Mouse (Mus musculus): ENCODE data around the gene Me1. TPM values are rescaled to one million over a fixed set of nuclear protein-coding genes. Genes with fewer than 3 reads are reported as not detected.

Me1 gene
- polyA plus RNA-seq, 1 experiment from 2014 or later: 33.3 TPM

GRCm38 (mm10) chr9:86638771-86639170, 57.0 kb downstream of the Me1 start:
- no peak overlapping the region for H3K9ac ChIP-seq (ENCODE audit: low read length)
- no peak overlapping the region for H3K4me3 ChIP-seq (ENCODE audit: control insufficient read depth in 1 of 2, insufficient read depth in 1 of 2, low read depth in 1 of 2, low read length in 2 of 2)
- WGBS: 73% methylated on average over 6 of the region's 6 CpGs
- no peak overlapping the region for H3K4me2 ChIP-seq (ENCODE audit: low read length)
- H3K36me3 ChIP-seq (ENCODE audit: control insufficient read depth, insufficient read depth, low read length): no peaks in the 10 kb centered on the region
- H3K9me3 ChIP-seq (ENCODE audit: control insufficient read depth, low read length): no peaks in the 10 kb centered on the region
- no peak for ATAC-seq (ENCODE audit: insufficient number of reproducible peaks, insufficient read depth, low FRiP score, low read depth)
- peaks cover 2 to 6% of the 10 kb centered on the region in 2 experiments; a peak in 3 of 4 replicates for H3K4me1 ChIP-seq (ENCODE audit: control insufficient read depth in 2 of 2, insufficient read depth in 2 of 2, low read length in 2 of 2)
- H3K27ac ChIP-seq (replicated peaks in 1 of 2; ENCODE audit: control insufficient read depth in 1 of 2, insufficient read depth in 1 of 2, low read depth in 2 of 2, low read length in 2 of 2): no peak overlapping the region; a peak in 1 of 4 replicates
- no peaks in the 10 kb centered on the region for H3K27me3 ChIP-seq (ENCODE audit: control insufficient read depth, insufficient read depth, low read length)

GRCm38 (mm10) chr9:86631153-86631552, 64.6 kb downstream of the Me1 start:
- Histone ChIP-seq H3K9ac (ENCODE audit: low read length) (no peak overlapping the region), H3K27me3 (ENCODE audit: control insufficient read depth, insufficient read depth, low read length) (no peaks in the 10 kb centered on the region), H3K9me3 (ENCODE audit: control insufficient read depth, low read length) (no peaks in the 10 kb centered on the region), H3K4me2 (ENCODE audit: low read length) (peak overlapping the region; percentile 46), H3K36me3 (ENCODE audit: control insufficient read depth, insufficient read depth, low read length) (no peaks in the 10 kb centered on the region), H3K27ac (replicated peaks in 1 of 2; ENCODE audit: control insufficient read depth in 1 of 2, insufficient read depth in 1 of 2, low read depth in 2 of 2, low read length in 2 of 2) (peak overlapping the region; percentile 38 to 49; a peak in 1 of 4 replicates), H3K4me3 (ENCODE audit: control insufficient read depth in 1 of 2, insufficient read depth in 1 of 2, low read depth in 1 of 2, low read length in 2 of 2) (no peak overlapping the region), H3K4me1 (ENCODE audit: control insufficient read depth in 2 of 2, insufficient read depth in 2 of 2, low read length in 2 of 2) (peaks cover 4 to 23% of the 10 kb centered on the region in 2 experiments)
- ATAC-seq (ENCODE audit: insufficient number of reproducible peaks, insufficient read depth, low FRiP score, low read depth): no peak
- WGBS: 60% methylated on average over 7 of the region's 7 CpGs

GRCm38 (mm10) chr9:86630352-86630931, 65.3 kb downstream of the Me1 start:
- H3K9ac ChIP-seq (ENCODE audit: low read length): no peak overlapping the region; the same call in 1 of the 2 replicates
- peak overlapping the region; percentile 18; the same call in 1 of the 2 replicates for H3K4me2 ChIP-seq (ENCODE audit: low read length)
- 48% methylated on average over 5 of the region's 5 CpGs for WGBS
- no peaks in the 10 kb centered on the region for H3K36me3 ChIP-seq (ENCODE audit: control insufficient read depth, insufficient read depth, low read length)
- H3K27me3 ChIP-seq (ENCODE audit: control insufficient read depth, insufficient read depth, low read length): no peaks in the 10 kb centered on the region
- no peaks in the 10 kb centered on the region for H3K9me3 ChIP-seq (ENCODE audit: control insufficient read depth, low read length)
- H3K4me1 ChIP-seq (ENCODE audit: control insufficient read depth in 2 of 2, insufficient read depth in 2 of 2, low read length in 2 of 2): peaks cover 4 to 23% of the 10 kb centered on the region in 2 experiments
- no peak overlapping the region for H3K4me3 ChIP-seq (ENCODE audit: control insufficient read depth in 1 of 2, insufficient read depth in 1 of 2, low read depth in 1 of 2, low read length in 2 of 2)
- peak overlapping the region; percentile 41 to 47; a peak in 1 of 4 replicates for H3K27ac ChIP-seq (replicated peaks in 1 of 2; ENCODE audit: control insufficient read depth in 1 of 2, insufficient read depth in 1 of 2, low read depth in 2 of 2, low read length in 2 of 2)
- no peak for ATAC-seq (ENCODE audit: insufficient number of reproducible peaks, insufficient read depth, low FRiP score, low read depth)

GRCm38 (mm10) chr9:86629379-86629778, 66.4 kb downstream of the Me1 start:
- Histone ChIP-seq H3K36me3 (ENCODE audit: control insufficient read depth, insufficient read depth, low read length) (no peaks in the 10 kb centered on the region), H3K4me1 (ENCODE audit: control insufficient read depth in 2 of 2, insufficient read depth in 2 of 2, low read length in 2 of 2) (peaks cover 4 to 23% of the 10 kb centered on the region in 2 experiments), H3K9ac (ENCODE audit: low read length) (no peak overlapping the region), H3K4me2 (ENCODE audit: low read length) (no peak overlapping the region), H3K27me3 (ENCODE audit: control insufficient read depth, insufficient read depth, low read length) (no peaks in the 10 kb centered on the region), H3K4me3 (ENCODE audit: control insufficient read depth in 1 of 2, insufficient read depth in 1 of 2, low read depth in 1 of 2, low read length in 2 of 2) (no peak overlapping the region), H3K27ac (replicated peaks in 1 of 2; ENCODE audit: control insufficient read depth in 1 of 2, insufficient read depth in 1 of 2, low read depth in 2 of 2, low read length in 2 of 2) (peak overlapping the region in 1 of 2 experiments; percentile 41; a peak in 1 of 4 replicates), H3K9me3 (ENCODE audit: control insufficient read depth, low read length) (no peaks in the 10 kb centered on the region)
- WGBS: 63% methylated on average over 6 of the region's 6 CpGs
- ATAC-seq (ENCODE audit: insufficient number of reproducible peaks, insufficient read depth, low FRiP score, low read depth): no peak

- no peak for ATAC-seq (ENCODE audit: insufficient number of reproducible peaks, insufficient read depth, low FRiP score, low read depth)
- H3K4me1 ChIP-seq (ENCODE audit: control insufficient read depth in 2 of 2, insufficient read depth in 2 of 2, low read length in 2 of 2): peaks cover 4 to 23% of the 10 kb centered on the region in 2 experiments
- H3K9me3 ChIP-seq (ENCODE audit: control insufficient read depth, low read length): no peaks in the 10 kb centered on the region
- no peak overlapping the region for H3K4me3 ChIP-seq (ENCODE audit: control insufficient read depth in 1 of 2, insufficient read depth in 1 of 2, low read depth in 1 of 2, low read length in 2 of 2)
- no peak overlapping the region for H3K27ac ChIP-seq (replicated peaks in 1 of 2; ENCODE audit: control insufficient read depth in 1 of 2, insufficient read depth in 1 of 2, low read depth in 2 of 2, low read length in 2 of 2)
- no peaks in the 10 kb centered on the region for H3K36me3 ChIP-seq (ENCODE audit: control insufficient read depth, insufficient read depth, low read length)
- WGBS: 76% methylated on average over 10 of the region's 10 CpGs
- no peak overlapping the region for H3K4me2 ChIP-seq (ENCODE audit: low read length)
- no peak overlapping the region for H3K9ac ChIP-seq (ENCODE audit: low read length)
- no peaks in the 10 kb centered on the region for H3K27me3 ChIP-seq (ENCODE audit: control insufficient read depth, insufficient read depth, low read length)
Observed at GRCm38 (mm10) chr9:86627745-86628496, 67.8 kb downstream of the Me1 start.

GRCm38 (mm10) chr9:86626906-86627305, 68.8 kb downstream of the Me1 start:
- H3K4me2 ChIP-seq (ENCODE audit: low read length): no peak overlapping the region
- H3K27me3 ChIP-seq (ENCODE audit: control insufficient read depth, insufficient read depth, low read length): no peaks in the 10 kb centered on the region
- no peak overlapping the region for H3K4me3 ChIP-seq (ENCODE audit: control insufficient read depth in 1 of 2, insufficient read depth in 1 of 2, low read depth in 1 of 2, low read length in 2 of 2)
- no peaks in the 10 kb centered on the region for H3K9me3 ChIP-seq (ENCODE audit: control insufficient read depth, low read length)
- ATAC-seq (ENCODE audit: insufficient number of reproducible peaks, insufficient read depth, low FRiP score, low read depth): no peak
- no peak overlapping the region for H3K27ac ChIP-seq (replicated peaks in 1 of 2; ENCODE audit: control insufficient read depth in 1 of 2, insufficient read depth in 1 of 2, low read depth in 2 of 2, low read length in 2 of 2)
- peaks cover 4 to 23% of the 10 kb centered on the region in 2 experiments for H3K4me1 ChIP-seq (ENCODE audit: control insufficient read depth in 2 of 2, insufficient read depth in 2 of 2, low read length in 2 of 2)
- no peak overlapping the region for H3K9ac ChIP-seq (ENCODE audit: low read length)
- WGBS: 75% methylated on average over 3 of the region's 3 CpGs
- H3K36me3 ChIP-seq (ENCODE audit: control insufficient read depth, insufficient read depth, low read length): no peaks in the 10 kb centered on the region

GRCm38 (mm10) chr9:86624781-86625180, 71.0 kb downstream of the Me1 start:
- 85% methylated on average over 6 of the region's 6 CpGs for WGBS
- Histone ChIP-seq H3K4me2 (ENCODE audit: low read length) (no peak overlapping the region), H3K27me3 (ENCODE audit: control insufficient read depth, insufficient read depth, low read length) (no peaks in the 10 kb centered on the region), H3K36me3 (ENCODE audit: control insufficient read depth, insufficient read depth, low read length) (no peaks in the 10 kb centered on the region), H3K4me3 (ENCODE audit: control insufficient read depth in 1 of 2, insufficient read depth in 1 of 2, low read depth in 1 of 2, low read length in 2 of 2) (no peak overlapping the region), H3K9ac (ENCODE audit: low read length) (no peak overlapping the region), H3K9me3 (ENCODE audit: control insufficient read depth, low read length) (no peaks in the 10 kb centered on the region), H3K27ac (replicated peaks in 1 of 2; ENCODE audit: control insufficient read depth in 1 of 2, insufficient read depth in 1 of 2, low read depth in 2 of 2, low read length in 2 of 2) (no peak overlapping the region), H3K4me1 (ENCODE audit: control insufficient read depth in 2 of 2, insufficient read depth in 2 of 2, low read length in 2 of 2) (peaks cover 2 to 6% of the 10 kb centered on the region in 2 experiments; a peak in 3 of 4 replicates)
- no peak for ATAC-seq (ENCODE audit: insufficient number of reproducible peaks, insufficient read depth, low FRiP score, low read depth)

All from heart, embryonic 14.5 days (tissue).